Mouse (Mus musculus): ENCODE results near the gene Vmn1r3. TPM values are rescaled to one million over a fixed set of nuclear protein-coding genes. Genes with fewer than 3 reads are reported as not detected.
"Not testable (repeated sequence)": the region's sequence is repeated elsewhere in the genome, so short reads cannot be mapped to it uniquely, and the experiment has no call there.

Gene Vmn1r3
- polyA plus RNA-seq (2015; fragmentation: Nextera tagmentation; extraction: Ambion mirVana): not detected in 2 replicates

- H3K36me3 ChIP-seq (ENCODE audit: poor library complexity, severe bottlenecking); H3K27ac ChIP-seq; H3K4me1 ChIP-seq; H3K9ac ChIP-seq; ATAC-seq; H3K4me2 ChIP-seq; H3K27me3 ChIP-seq; H3K4me3 ChIP-seq: not testable (repeated sequence)
- peaks cover 17% of the 10 kb centered on the region for H3K9me3 ChIP-seq (replicated peaks)
- 87% methylated on average over 1 of the region's 1 CpGs for WGBS
These were observed at the start of gene Vmn1r3 for GRCm38 (mm10) chr4:3185258-3185657. Gene Vmn1r3 (minus strand): TSS chr4:3185358.

DNA sequence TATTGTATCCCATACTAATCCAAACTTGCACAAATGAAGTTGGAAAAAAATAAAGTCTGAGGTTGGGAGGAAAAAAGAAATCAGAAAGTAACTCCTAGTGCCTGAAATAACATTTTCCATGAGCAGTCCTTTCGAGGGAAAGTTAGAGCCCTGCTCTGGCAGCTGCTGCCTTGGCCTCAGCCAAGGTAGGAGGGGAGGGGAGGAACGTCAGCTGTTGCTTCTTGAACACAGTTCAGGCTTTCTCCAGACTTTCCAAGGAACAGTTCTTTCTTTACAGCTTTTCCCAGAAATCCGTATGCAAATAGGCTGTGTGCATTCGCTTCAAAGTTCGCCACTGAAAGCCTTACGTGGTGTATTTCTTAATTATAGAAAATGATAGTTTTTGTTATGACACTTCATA, 46.9 kb upstream of the Vmn1r3 start:
- Histone ChIP-seq H3K4me2 (no peak overlapping the region), H3K36me3 (ENCODE audit: poor library complexity, severe bottlenecking) (no peaks in the 10 kb centered on the region), H3K4me1 (no peaks in the 10 kb centered on the region), H3K27ac (no peak overlapping the region), H3K9ac (no peak overlapping the region), H3K4me3 (no peak overlapping the region), H3K9me3 (replicated peaks) (peaks cover 33% of the 10 kb centered on the region), H3K27me3 (peaks cover 3% of the 10 kb centered on the region; the same call in 1 of the 2 replicates)
- no peak for ATAC-seq
- 71% methylated on average over 6 of the region's 6 CpGs for WGBS

GRCm38 (mm10) chr4:3230908-3231684, 45.9 kb upstream of the Vmn1r3 start:
- peaks cover 38% of the 10 kb centered on the region for H3K9me3 ChIP-seq (replicated peaks)
- H3K27me3 ChIP-seq: peaks cover 3% of the 10 kb centered on the region; the same call in 1 of the 2 replicates
- H3K36me3 ChIP-seq (ENCODE audit: poor library complexity, severe bottlenecking): no peaks in the 10 kb centered on the region
- ATAC-seq: no peak
- H3K4me2 ChIP-seq: peak overlapping the region; percentile 54
- 9% methylated on average over 28 of the region's 48 CpGs for WGBS
- H3K4me1 ChIP-seq: no peaks in the 10 kb centered on the region
- no peak overlapping the region for H3K27ac ChIP-seq
- peak overlapping the region; percentile 24 for H3K4me3 ChIP-seq
- H3K9ac ChIP-seq: no peak overlapping the region

DNA sequence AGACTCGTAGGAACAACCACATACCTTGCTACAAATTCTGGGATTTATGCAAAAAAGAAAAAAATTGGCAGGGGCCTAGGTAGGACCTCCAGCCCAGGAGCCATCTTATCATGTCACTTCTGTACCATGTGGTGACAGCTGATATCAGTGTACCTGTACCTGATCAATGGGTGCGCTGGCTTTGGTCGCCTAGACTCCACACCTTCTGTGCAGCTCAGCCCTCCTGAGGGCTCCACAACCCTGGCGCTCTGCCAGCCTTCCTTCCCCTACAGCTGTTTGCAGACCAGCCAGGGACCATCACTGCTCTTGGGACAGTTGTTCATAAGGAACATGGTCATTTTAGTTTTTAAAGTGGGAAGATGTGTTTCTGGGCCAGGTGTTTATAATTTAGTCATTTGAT, 44.4 kb upstream of the Vmn1r3 start:
- peaks cover 3% of the 10 kb centered on the region; the same call in 1 of the 2 replicates for H3K27me3 ChIP-seq
- WGBS: 75% methylated on average over 4 of the region's 4 CpGs
- H3K4me2 ChIP-seq: no peak overlapping the region
- H3K9me3 ChIP-seq (replicated peaks): peaks cover 48% of the 10 kb centered on the region
- no peak overlapping the region for H3K27ac ChIP-seq
- no peak overlapping the region for H3K4me3 ChIP-seq
- no peaks in the 10 kb centered on the region for H3K36me3 ChIP-seq (ENCODE audit: poor library complexity, severe bottlenecking)
- H3K4me1 ChIP-seq: no peaks in the 10 kb centered on the region
- H3K9ac ChIP-seq: no peak overlapping the region
- ATAC-seq: peak; percentile 50

DNA sequence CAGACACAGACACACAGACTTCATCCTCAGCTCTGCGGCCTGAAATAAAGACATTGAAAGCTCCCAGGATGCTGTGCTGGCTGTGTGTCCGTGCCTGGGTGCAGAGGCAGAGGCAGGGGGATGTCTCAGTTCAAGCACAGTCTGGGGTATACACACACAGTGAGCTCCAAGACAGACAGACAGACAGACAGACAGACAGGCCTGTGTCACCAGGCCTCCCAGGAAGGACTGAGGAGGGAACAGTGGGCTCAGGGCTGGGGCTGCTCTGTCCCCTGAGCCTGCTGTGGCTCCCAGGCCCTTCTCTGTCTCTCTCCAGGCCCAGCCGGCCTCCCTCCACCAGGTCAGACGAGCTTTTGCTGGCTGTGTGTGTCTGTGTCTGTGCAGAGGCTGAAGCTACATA, 43.3 kb upstream of the Vmn1r3 start:
- 64% methylated on average over 4 of the region's 4 CpGs for WGBS
- H3K9ac ChIP-seq: no peak overlapping the region
- H3K27ac ChIP-seq: no peak overlapping the region
- H3K27me3 ChIP-seq: peaks cover 3% of the 10 kb centered on the region; the same call in 1 of the 2 replicates
- ATAC-seq: peak; percentile 16; the same call in 1 of the 2 replicates
- no peak overlapping the region for H3K4me2 ChIP-seq
- no peaks in the 10 kb centered on the region for H3K4me1 ChIP-seq
- no peak overlapping the region for H3K4me3 ChIP-seq
- peaks cover 48% of the 10 kb centered on the region for H3K9me3 ChIP-seq (replicated peaks)
- no peaks in the 10 kb centered on the region for H3K36me3 ChIP-seq (ENCODE audit: poor library complexity, severe bottlenecking)

GRCm38 (mm10) chr4:3227751-3228150, 42.6 kb upstream of the Vmn1r3 start:
- Histone ChIP-seq H3K4me3 (no peak overlapping the region), H3K9ac (no peak overlapping the region), H3K4me2 (no peak overlapping the region), H3K27ac (no peak overlapping the region), H3K4me1 (no peaks in the 10 kb centered on the region), H3K36me3 (ENCODE audit: poor library complexity, severe bottlenecking) (no peaks in the 10 kb centered on the region), H3K27me3 (peaks cover 3% of the 10 kb centered on the region; the same call in 1 of the 2 replicates), H3K9me3 (replicated peaks) (peaks cover 48% of the 10 kb centered on the region)
- 68% methylated on average over 5 of the region's 5 CpGs for WGBS
- no peak for ATAC-seq

GRCm38 (mm10) chr4:3226488-3226887, 41.3 kb upstream of the Vmn1r3 start:
- no peaks in the 10 kb centered on the region for H3K4me1 ChIP-seq
- H3K4me3 ChIP-seq: no peak overlapping the region
- no peak overlapping the region for H3K9ac ChIP-seq
- no peak for ATAC-seq
- no peak overlapping the region for H3K4me2 ChIP-seq
- peaks cover 3% of the 10 kb centered on the region; the same call in 1 of the 2 replicates for H3K27me3 ChIP-seq
- no peak overlapping the region for H3K27ac ChIP-seq
- peaks cover 43% of the 10 kb centered on the region for H3K9me3 ChIP-seq (replicated peaks)
- H3K36me3 ChIP-seq (ENCODE audit: poor library complexity, severe bottlenecking): no peaks in the 10 kb centered on the region
- WGBS: 77% methylated on average over 3 of the region's 3 CpGs

GRCm38 (mm10) chr4:3225416-3225815, 40.3 kb upstream of the Vmn1r3 start:
- not testable (repeated sequence) for H3K27me3 ChIP-seq; H3K27ac ChIP-seq; H3K9ac ChIP-seq; H3K36me3 ChIP-seq (ENCODE audit: poor library complexity, severe bottlenecking); H3K4me1 ChIP-seq; ATAC-seq; H3K4me3 ChIP-seq; H3K4me2 ChIP-seq
- peaks cover 43% of the 10 kb centered on the region for H3K9me3 ChIP-seq (replicated peaks)
- 59% methylated on average over 3 of the region's 3 CpGs for WGBS

DNA sequence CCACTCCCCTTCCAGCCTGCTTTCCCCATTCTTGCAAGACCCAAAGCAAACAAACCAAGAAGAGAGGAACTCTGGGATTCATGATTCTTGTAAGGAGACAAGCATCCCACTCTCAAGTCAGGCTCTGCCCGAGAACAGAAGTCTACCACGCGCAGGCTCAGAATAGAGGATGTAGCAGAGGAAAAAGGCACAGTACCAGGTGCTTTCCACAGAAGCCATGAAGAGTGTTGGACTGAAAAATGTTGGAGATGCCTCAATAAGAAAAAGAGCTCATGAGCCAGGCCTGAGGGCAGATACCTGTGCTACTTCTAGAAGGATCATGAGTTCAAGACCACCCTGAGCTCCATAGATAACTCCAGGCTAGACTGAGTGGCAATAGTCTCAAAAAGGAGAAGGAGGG, 39.7 kb upstream of the Vmn1r3 start:
- not testable (repeated sequence) for ATAC-seq
- WGBS: 51% methylated on average over 3 of the region's 3 CpGs

GRCm38 (mm10) chr4:3223483-3224209, 38.5 kb upstream of the Vmn1r3 start:
- not testable (repeated sequence) for H3K27ac ChIP-seq; H3K4me1 ChIP-seq; H3K4me2 ChIP-seq; H3K9ac ChIP-seq; H3K36me3 ChIP-seq (ENCODE audit: poor library complexity, severe bottlenecking); H3K4me3 ChIP-seq; ATAC-seq; H3K27me3 ChIP-seq
- WGBS: 68% methylated on average over 6 of the region's 9 CpGs
- H3K9me3 ChIP-seq (replicated peaks): peaks cover 33% of the 10 kb centered on the region

More for the DNA sequence above, 39.7 kb upstream of the Vmn1r3 start:
- not testable (repeated sequence) for H3K36me3 ChIP-seq (ENCODE audit: poor library complexity, severe bottlenecking); H3K27me3 ChIP-seq; H3K4me2 ChIP-seq; H3K4me1 ChIP-seq; H3K9ac ChIP-seq; H3K4me3 ChIP-seq; H3K27ac ChIP-seq
- H3K9me3 ChIP-seq (replicated peaks): peaks cover 42% of the 10 kb centered on the region

GRCm38 (mm10) chr4:3216382-3216781, 31.2 kb upstream of the Vmn1r3 start:
- not testable (repeated sequence) for H3K27ac ChIP-seq; H3K4me2 ChIP-seq; H3K36me3 ChIP-seq (ENCODE audit: poor library complexity, severe bottlenecking); ATAC-seq; H3K9ac ChIP-seq; H3K27me3 ChIP-seq; H3K9me3 ChIP-seq (replicated peaks); H3K4me1 ChIP-seq; H3K4me3 ChIP-seq
- WGBS: 74% methylated on average over 2 of the region's 2 CpGs

DNA sequence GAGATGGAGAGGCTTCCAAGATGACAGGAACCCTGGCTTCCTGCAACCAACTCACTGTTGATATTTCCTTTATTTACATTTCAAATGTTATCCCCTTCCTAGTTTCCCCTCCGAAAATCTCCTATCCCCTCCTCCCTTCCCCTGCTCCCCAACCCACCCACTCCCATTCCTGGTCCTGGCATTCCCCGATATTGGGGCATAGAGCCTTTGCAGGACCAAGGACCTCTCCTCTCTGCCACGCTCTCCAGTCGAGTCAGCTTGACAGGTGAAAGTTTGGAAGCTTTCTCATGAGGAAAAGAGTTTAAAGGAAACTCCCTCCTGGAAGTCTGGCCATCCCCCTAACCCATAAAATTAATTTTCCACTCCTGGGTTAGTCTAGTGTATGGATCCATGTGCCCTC, 28.2 kb upstream of the Vmn1r3 start:
- 81% methylated on average over 4 of the region's 4 CpGs for WGBS
- ATAC-seq; H3K9ac ChIP-seq; H3K4me2 ChIP-seq; H3K36me3 ChIP-seq (ENCODE audit: poor library complexity, severe bottlenecking); H3K4me3 ChIP-seq; H3K4me1 ChIP-seq; H3K27ac ChIP-seq; H3K27me3 ChIP-seq; H3K9me3 ChIP-seq (replicated peaks): not testable (repeated sequence)

Measured in forebrain, embryonic 13.5 days (tissue).